Mouse (Mus musculus): ENCODE data around the gene Prlr. TPM values are rescaled to one million over a fixed set of nuclear protein-coding genes. Genes with fewer than 3 reads are reported as not detected.

Prlr gene
- polyA plus RNA-seq, 1 experiment from 2014 or later, result 2.7 TPM

GRCm38 (mm10) chr15:10330626-10331025, 153.6 kb downstream of the Prlr start:
- no peak for ATAC-seq (ENCODE audit: insufficient number of reproducible peaks, insufficient read depth, low FRiP score, low read depth)
- H3K9me3 ChIP-seq (ENCODE audit: control insufficient read depth, low read length), result no peaks in the 10 kb centered on the region
- H3K9ac ChIP-seq (ENCODE audit: low read length), result no peak overlapping the region
- H3K27ac ChIP-seq (replicated peaks in 1 of 2; ENCODE audit: control insufficient read depth in 1 of 2, insufficient read depth in 1 of 2, low read depth in 2 of 2, low read length in 2 of 2), result no peak overlapping the region
- 64% methylated on average over 3 of the region's 3 CpGs for WGBS
- no peaks in the 10 kb centered on the region for H3K36me3 ChIP-seq (ENCODE audit: control insufficient read depth, insufficient read depth, low read length)
- no peaks in the 10 kb centered on the region for H3K27me3 ChIP-seq (ENCODE audit: control insufficient read depth, insufficient read depth, low read length)
- no peak overlapping the region for H3K4me2 ChIP-seq (ENCODE audit: low read length)
- H3K4me1 ChIP-seq (ENCODE audit: control insufficient read depth in 2 of 2, insufficient read depth in 2 of 2, low read length in 2 of 2), result no peaks in the 10 kb centered on the region
- H3K4me3 ChIP-seq (ENCODE audit: control insufficient read depth in 1 of 2, insufficient read depth in 1 of 2, low read depth in 1 of 2, low read length in 2 of 2), result no peak overlapping the region

GRCm38 (mm10) chr15:10332566-10332965, 155.5 kb downstream of the Prlr start:
- 85% methylated on average over 1 of the region's 1 CpGs for WGBS

GRCm38 (mm10) chr15:10338606-10339005, 161.6 kb downstream of the Prlr start:
- Histone ChIP-seq H3K9ac (ENCODE audit: low read length) (no peak overlapping the region), H3K4me1 (ENCODE audit: control insufficient read depth in 2 of 2, insufficient read depth in 2 of 2, low read length in 2 of 2) (no peaks in the 10 kb centered on the region), H3K36me3 (ENCODE audit: control insufficient read depth, insufficient read depth, low read length) (no peaks in the 10 kb centered on the region), H3K9me3 (ENCODE audit: control insufficient read depth, low read length) (no peaks in the 10 kb centered on the region), H3K27ac (replicated peaks in 1 of 2; ENCODE audit: control insufficient read depth in 1 of 2, insufficient read depth in 1 of 2, low read depth in 2 of 2, low read length in 2 of 2) (no peak overlapping the region), H3K4me2 (ENCODE audit: low read length) (no peak overlapping the region), H3K4me3 (ENCODE audit: control insufficient read depth in 1 of 2, insufficient read depth in 1 of 2, low read depth in 1 of 2, low read length in 2 of 2) (no peak overlapping the region), H3K27me3 (ENCODE audit: control insufficient read depth, insufficient read depth, low read length) (no peaks in the 10 kb centered on the region)
- no peak for ATAC-seq (ENCODE audit: insufficient number of reproducible peaks, insufficient read depth, low FRiP score, low read depth)
- 48% methylated on average over 3 of the region's 3 CpGs for WGBS

More at GRCm38 (mm10) chr15:10332566-10332965, 155.5 kb downstream of the Prlr start:
- Histone ChIP-seq H3K27me3 (ENCODE audit: control insufficient read depth, insufficient read depth, low read length) (no peaks in the 10 kb centered on the region), H3K4me3 (ENCODE audit: control insufficient read depth in 1 of 2, insufficient read depth in 1 of 2, low read depth in 1 of 2, low read length in 2 of 2) (no peak overlapping the region), H3K4me2 (ENCODE audit: low read length) (no peak overlapping the region), H3K9me3 (ENCODE audit: control insufficient read depth, low read length) (no peaks in the 10 kb centered on the region), H3K9ac (ENCODE audit: low read length) (no peak overlapping the region), H3K36me3 (ENCODE audit: control insufficient read depth, insufficient read depth, low read length) (no peaks in the 10 kb centered on the region), H3K4me1 (ENCODE audit: control insufficient read depth in 2 of 2, insufficient read depth in 2 of 2, low read length in 2 of 2) (no peaks in the 10 kb centered on the region), H3K27ac (replicated peaks in 1 of 2; ENCODE audit: control insufficient read depth in 1 of 2, insufficient read depth in 1 of 2, low read depth in 2 of 2, low read length in 2 of 2) (no peak overlapping the region)
- ATAC-seq (ENCODE audit: insufficient number of reproducible peaks, insufficient read depth, low FRiP score, low read depth), result no peak

- H3K27me3 ChIP-seq (ENCODE audit: control insufficient read depth, insufficient read depth, low read length), result no peaks in the 10 kb centered on the region
- H3K4me1 ChIP-seq (ENCODE audit: control insufficient read depth in 2 of 2, insufficient read depth in 2 of 2, low read length in 2 of 2), result no peaks in the 10 kb centered on the region
- H3K36me3 ChIP-seq (ENCODE audit: control insufficient read depth, insufficient read depth, low read length), result no peaks in the 10 kb centered on the region
- no peaks in the 10 kb centered on the region for H3K9me3 ChIP-seq (ENCODE audit: control insufficient read depth, low read length)
- WGBS, result 84% methylated on average over 6 of the region's 6 CpGs
- ATAC-seq (ENCODE audit: insufficient number of reproducible peaks, insufficient read depth, low FRiP score, low read depth), result no peak
- no peak overlapping the region for H3K4me2 ChIP-seq (ENCODE audit: low read length)
- no peak overlapping the region for H3K4me3 ChIP-seq (ENCODE audit: control insufficient read depth in 1 of 2, insufficient read depth in 1 of 2, low read depth in 1 of 2, low read length in 2 of 2)
- H3K9ac ChIP-seq (ENCODE audit: low read length), result no peak overlapping the region
- H3K27ac ChIP-seq (replicated peaks in 1 of 2; ENCODE audit: control insufficient read depth in 1 of 2, insufficient read depth in 1 of 2, low read depth in 2 of 2, low read length in 2 of 2), result no peak overlapping the region
Observed at GRCm38 (mm10) chr15:10347044-10347443, 170.0 kb downstream of the Prlr start.

GRCm38 (mm10) chr15:10358039-10358948, 181.3 kb downstream of the Prlr start, which contains the start of gene Agxt2:
Gene Agxt2, plus strand, starts transcription at chr15:10358532.
- H3K9me3 ChIP-seq (ENCODE audit: control insufficient read depth, low read length), result no peaks in the 10 kb centered on the region
- WGBS, result 69% methylated on average over 9 of the region's 9 CpGs
- H3K27ac ChIP-seq (replicated peaks in 1 of 2; ENCODE audit: control insufficient read depth in 1 of 2, insufficient read depth in 1 of 2, low read depth in 2 of 2, low read length in 2 of 2), result no peak within 1 kb of the TSS
- H3K9ac ChIP-seq (ENCODE audit: low read length), result no peak within 1 kb of the TSS
- H3K4me2 ChIP-seq (ENCODE audit: low read length), result no peak within 1 kb of the TSS
- H3K4me1 ChIP-seq (ENCODE audit: control insufficient read depth in 2 of 2, insufficient read depth in 2 of 2, low read length in 2 of 2), result no peaks in the 10 kb centered on the region
- H3K4me3 ChIP-seq (ENCODE audit: control insufficient read depth in 1 of 2, insufficient read depth in 1 of 2, low read depth in 1 of 2, low read length in 2 of 2), result no peak within 1 kb of the TSS
- H3K36me3 ChIP-seq (ENCODE audit: control insufficient read depth, insufficient read depth, low read length), result no peaks in the 10 kb centered on the region
- no peak for ATAC-seq (ENCODE audit: insufficient number of reproducible peaks, insufficient read depth, low FRiP score, low read depth)
- H3K27me3 ChIP-seq (ENCODE audit: control insufficient read depth, insufficient read depth, low read length), result no peaks in the 10 kb centered on the region

- 78% methylated on average over 2 of the region's 2 CpGs for WGBS
- no peaks in the 10 kb centered on the region for H3K9me3 ChIP-seq (ENCODE audit: control insufficient read depth, low read length)
- H3K27me3 ChIP-seq (ENCODE audit: control insufficient read depth, insufficient read depth, low read length), result no peaks in the 10 kb centered on the region
- H3K4me1 ChIP-seq (ENCODE audit: control insufficient read depth in 2 of 2, insufficient read depth in 2 of 2, low read length in 2 of 2), result no peaks in the 10 kb centered on the region
- H3K4me3 ChIP-seq (ENCODE audit: control insufficient read depth in 1 of 2, insufficient read depth in 1 of 2, low read depth in 1 of 2, low read length in 2 of 2), result no peak overlapping the region
- no peaks in the 10 kb centered on the region for H3K36me3 ChIP-seq (ENCODE audit: control insufficient read depth, insufficient read depth, low read length)
- no peak overlapping the region for H3K9ac ChIP-seq (ENCODE audit: low read length)
- no peak overlapping the region for H3K4me2 ChIP-seq (ENCODE audit: low read length)
- no peak overlapping the region for H3K27ac ChIP-seq (replicated peaks in 1 of 2; ENCODE audit: control insufficient read depth in 1 of 2, insufficient read depth in 1 of 2, low read depth in 2 of 2, low read length in 2 of 2)
- no peak for ATAC-seq (ENCODE audit: insufficient number of reproducible peaks, insufficient read depth, low FRiP score, low read depth)
Observed at GRCm38 (mm10) chr15:10366331-10366730, 189.3 kb downstream of the Prlr start.

GRCm38 (mm10) chr15:10375404-10375803, 198.4 kb downstream of the Prlr start:
- no peak overlapping the region for H3K9ac ChIP-seq (ENCODE audit: low read length)
- no peak overlapping the region for H3K4me2 ChIP-seq (ENCODE audit: low read length)
- H3K9me3 ChIP-seq (ENCODE audit: control insufficient read depth, low read length), result no peaks in the 10 kb centered on the region
- no peaks in the 10 kb centered on the region for H3K27me3 ChIP-seq (ENCODE audit: control insufficient read depth, insufficient read depth, low read length)
- no peaks in the 10 kb centered on the region for H3K36me3 ChIP-seq (ENCODE audit: control insufficient read depth, insufficient read depth, low read length)
- H3K4me1 ChIP-seq (ENCODE audit: control insufficient read depth in 2 of 2, insufficient read depth in 2 of 2, low read length in 2 of 2), result peaks cover 3 to 10% of the 10 kb centered on the region in 2 experiments; a peak in 3 of 4 replicates
- no peak for ATAC-seq (ENCODE audit: insufficient number of reproducible peaks, insufficient read depth, low FRiP score, low read depth)
- H3K27ac ChIP-seq (replicated peaks in 1 of 2; ENCODE audit: control insufficient read depth in 1 of 2, insufficient read depth in 1 of 2, low read depth in 2 of 2, low read length in 2 of 2), result no peak overlapping the region
- WGBS, result 11% methylated on average over 3 of the region's 3 CpGs
- no peak overlapping the region for H3K4me3 ChIP-seq (ENCODE audit: control insufficient read depth in 1 of 2, insufficient read depth in 1 of 2, low read depth in 1 of 2, low read length in 2 of 2)
